Mouse (Mus musculus) hindbrain, embryonic 15.5 days (tissue): Measurements from ENCODE around the gene Pnkp. TPM values are rescaled to one million over a fixed set of nuclear protein-coding genes. Genes with fewer than 3 reads are reported as not detected.
A peak's percentile ranks its signal among the peaks of the same experiment; 100 is the strongest.

ENCODE experiments used
- ATAC-seq: fragments of 200-750 bp; cut with Nextera tagmentation; 2 replicates; pipeline ENCODE4 v1.8.0; 2017; ENCODE audit warnings: low read depth, moderate number of reproducible peaks, moderate TSS enrichment; ENCODE audit not compliant: low FRiP score
- H3K27ac ChIP-seq: fragments of 300-500 bp; sonication (generic); replicated peaks from 2 replicates; pipeline ENCODE4 v1.5.1; 2015; ENCODE audit warnings: mild to moderate bottlenecking, inconsistent platforms
- H3K27me3 ChIP-seq: fragments of 300-500 bp; sonication (generic); 2 replicates; pipeline ENCODE4 v1.6.1; 2015; ENCODE audit warnings: control low read depth, inconsistent platforms
- H3K36me3 ChIP-seq: fragments of 300-500 bp; sonication (generic); 2 replicates; pipeline ENCODE4 v1.6.1; 2015; ENCODE audit warnings: control low read depth, inconsistent platforms
- H3K4me1 ChIP-seq: fragments of 300-500 bp; sonication (generic); replicated peaks from 2 replicates; pipeline ENCODE4 v1.6.1; 2015; ENCODE audit warnings: control low read depth, inconsistent platforms
- H3K4me2 ChIP-seq: fragments of 300-500 bp; sonication (generic); 2 replicates; pipeline ENCODE4 v1.6.1; 2015; ENCODE audit warnings: moderate library complexity, mild to moderate bottlenecking, inconsistent platforms
- H3K4me3 ChIP-seq: fragments of 300-500 bp; sonication (generic); 2 replicates; pipeline ENCODE4 v1.5.1; 2015; ENCODE audit warnings: mild to moderate bottlenecking, inconsistent platforms
- H3K9ac ChIP-seq: fragments of 300-500 bp; sonication (generic); 2 replicates; pipeline ENCODE4 v1.6.1; 2015; ENCODE audit warnings: inconsistent platforms
- H3K9me3 ChIP-seq: fragments of 300-500 bp; sonication (generic); 2 replicates; pipeline ENCODE4 v1.6.1; 2016; ENCODE audit warnings: control low read depth, inconsistent platforms
- WGBS: fragments of 180-500 bp; shearing (Covaris S2); methylation state at CpG from one replicate; pipeline ENCODE4 v1.1.7; 2015; 5-methylcytosine and 5-hydroxymethylcytosine counted together
- microRNA counts: library from miRNA; unstranded; fragments of <30 nt; microRNA quantifications from one replicate; lab custom pipeline; 2016
- microRNA-seq: library from miRNA; unstranded; fragments of <30 nt; microRNA quantifications from one replicate; pipeline ENCODE4, GENCODE M21; 2016
- polyA plus RNA-seq: library from polyadenylated mRNA; unstranded; fragments of >200 nt; fragmentation: Nextera tagmentation; extraction: Ambion mirVana; gene quantifications from 2 replicates; pipeline ENCODE4 v1.2.1, GENCODE M21; 2015

The Pnkp gene
- polyA plus RNA-seq, 1 experiment from 2014 or later, result 30.6 TPM

GRCm38 (mm10) chr7:44898607-44899006, 41.7 kb downstream of the Pnkp start:
- ATAC-seq, result no peak
- H3K4me1 ChIP-seq, result peaks cover 42% of the 10 kb centered on the region
- no peaks in the 10 kb centered on the region for H3K9me3 ChIP-seq
- peaks cover 34% of the 10 kb centered on the region for H3K36me3 ChIP-seq
- no peak overlapping the region for H3K4me3 ChIP-seq
- 33% methylated on average over 19 of the region's 19 CpGs for WGBS
- no peaks in the 10 kb centered on the region for H3K27me3 ChIP-seq
- no peak overlapping the region for H3K4me2 ChIP-seq
- no peak overlapping the region for H3K9ac ChIP-seq
- H3K27ac ChIP-seq, result no peak overlapping the region

- Histone ChIP-seq H3K27ac (no peak overlapping the region), H3K4me1 (peaks cover 26% of the 10 kb centered on the region), H3K36me3 (peaks cover 54% of the 10 kb centered on the region)
Observed at GRCm38 (mm10) chr7:44900632-44901031, 43.7 kb downstream of the Pnkp start.

DNA sequence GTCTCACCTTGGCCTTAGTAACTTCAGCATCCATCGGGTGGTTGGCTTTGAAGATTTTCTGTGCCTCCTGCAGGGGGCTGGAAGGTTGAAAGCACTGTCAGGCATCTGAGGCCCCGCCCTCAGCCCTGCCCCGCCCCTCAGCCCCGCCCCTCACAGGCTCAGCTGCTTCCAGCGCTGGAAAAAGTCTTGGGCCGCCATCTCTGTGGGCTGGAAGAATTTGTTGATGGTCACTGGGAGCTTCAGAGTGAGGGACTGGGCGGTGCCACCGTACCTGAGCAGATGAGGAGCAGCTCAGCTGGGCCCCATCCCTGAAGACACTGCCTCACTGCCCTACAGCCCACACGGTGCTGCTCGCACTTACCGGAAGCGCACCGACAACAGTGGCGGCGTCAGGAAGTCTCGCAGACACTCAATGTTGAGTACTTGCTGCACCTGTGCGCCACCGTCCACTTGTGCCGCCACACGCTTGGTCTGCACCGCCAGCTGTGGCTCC, 44.3 kb downstream of the Pnkp start:
- peaks cover 60% of the 10 kb centered on the region for H3K36me3 ChIP-seq
- H3K4me3 ChIP-seq, result no peak overlapping the region
- 20% methylated on average over 21 of the region's 21 CpGs for WGBS

More at GRCm38 (mm10) chr7:44900632-44901031, 43.7 kb downstream of the Pnkp start:
- H3K27me3 ChIP-seq, result no peaks in the 10 kb centered on the region
- 86% methylated on average over 11 of the region's 11 CpGs for WGBS
- no peak overlapping the region for H3K4me2 ChIP-seq
- no peak for ATAC-seq
- no peaks in the 10 kb centered on the region for H3K9me3 ChIP-seq
- no peak overlapping the region for H3K9ac ChIP-seq
- H3K4me3 ChIP-seq, result no peak overlapping the region

GRCm38 (mm10) chr7:44905430-44905829, 48.5 kb downstream of the Pnkp start:
- peaks cover 7% of the 10 kb centered on the region for H3K4me1 ChIP-seq
- ATAC-seq, result no peak
- H3K27me3 ChIP-seq, result no peaks in the 10 kb centered on the region
- H3K4me3 ChIP-seq, result no peak overlapping the region
- H3K36me3 ChIP-seq, result peaks cover 85% of the 10 kb centered on the region
- no peak overlapping the region for H3K4me2 ChIP-seq
- WGBS, result 87% methylated on average over 20 of the region's 20 CpGs
- no peaks in the 10 kb centered on the region for H3K9me3 ChIP-seq
- no peak overlapping the region for H3K9ac ChIP-seq
- no peak overlapping the region for H3K27ac ChIP-seq

More for the DNA sequence above, 44.3 kb downstream of the Pnkp start:
- Histone ChIP-seq H3K4me1 (peaks cover 26% of the 10 kb centered on the region), H3K4me2 (peak overlapping the region; percentile 27; the same call in 1 of the 2 replicates), H3K27me3 (no peaks in the 10 kb centered on the region), H3K9ac (no peak overlapping the region), H3K9me3 (no peaks in the 10 kb centered on the region), H3K27ac (0 out of 2 replicates have a peak overlapping the region, but pooled peaks have one; percentile 2)
- 0 out of 2 replicates have a peak, but pooled peaks have one; percentile 27 for ATAC-seq

DNA sequence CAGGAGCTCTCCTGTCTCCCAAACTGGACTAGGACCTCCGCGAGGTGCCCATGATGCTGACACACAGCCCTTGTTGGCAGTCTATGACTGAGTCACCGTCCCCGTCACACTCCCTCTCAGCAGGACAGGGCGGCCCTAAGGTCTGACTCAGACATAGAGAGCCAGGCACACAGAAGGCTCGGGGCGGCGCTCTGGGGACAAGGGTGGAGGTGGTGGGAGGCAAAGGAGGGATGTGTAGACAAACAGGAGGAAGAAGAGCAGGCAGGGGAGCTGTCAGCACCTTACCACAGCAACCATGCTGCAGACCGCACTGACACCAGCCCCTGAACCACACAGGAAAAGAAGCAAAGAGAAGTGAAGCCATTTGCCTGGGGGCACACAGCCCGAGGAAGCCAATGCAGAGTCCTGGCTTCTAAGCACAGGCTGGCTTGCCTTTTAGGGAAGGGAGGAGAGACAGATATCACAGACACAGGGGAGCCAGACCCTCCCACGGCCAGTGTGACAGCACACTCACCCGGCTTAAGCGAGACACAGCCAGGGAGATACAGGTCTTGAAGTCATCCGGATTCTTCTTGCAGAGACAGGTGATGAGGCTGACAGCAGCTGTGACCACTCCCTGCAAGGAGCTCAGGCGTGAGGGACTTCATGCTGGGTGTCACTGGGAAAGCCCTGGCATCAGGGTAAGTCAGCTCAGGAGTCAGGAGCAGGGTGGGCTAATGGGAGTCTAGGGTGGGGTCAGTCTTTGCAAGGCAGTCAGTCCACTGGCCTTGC, 52.0 kb downstream of the Pnkp start:
- no peak for ATAC-seq
- H3K4me1 ChIP-seq, result no peaks in the 10 kb centered on the region
- peaks cover 92% of the 10 kb centered on the region for H3K36me3 ChIP-seq
- H3K27ac ChIP-seq, result no peak overlapping the region
- no peak overlapping the region for H3K4me3 ChIP-seq
- no peak overlapping the region for H3K4me2 ChIP-seq
- 93% methylated on average over 15 of the region's 15 CpGs for WGBS
- H3K27me3 ChIP-seq, result no peaks in the 10 kb centered on the region
- H3K9ac ChIP-seq, result no peak overlapping the region
- no peaks in the 10 kb centered on the region for H3K9me3 ChIP-seq

MicroRNA genes within 50 kb of the gene (microRNA counts, 519-probe panel; counts per million panel counts)
- not detected for microRNA mmu-miR-707 (lab: Ali Mortazavi, UCI)

Small RNAs within 50 kb of the gene (microRNA-seq; reads per million reads assigned to microRNA genes)
- not detected for gene Mir707

Other genes starting within 250 kb of the Pnkp start
- gene Myh14, start 186.3 kb upstream of the Pnkp start, polyA plus RNA-seq, result 3.3 and 4.4 TPM in 2 replicates
- not detected in 2 replicates for gene Izumo2, start 148.4 kb upstream of the Pnkp start, polyA plus RNA-seq
- 29.1 and 32.4 TPM in 2 replicates for gene Vrk3, start 108.7 kb upstream of the Pnkp start, polyA plus RNA-seq
- gene Zfp473, start 106.1 kb upstream of the Pnkp start, polyA plus RNA-seq, result 1.2 and 1.3 TPM in 2 replicates
- gene Nup62, start 41.1 kb upstream of the Pnkp start, polyA plus RNA-seq, result 45.8 and 49.5 TPM in 2 replicates
- 1.0 and 1.3 TPM in 2 replicates for gene Il4i1, start 40.8 kb upstream of the Pnkp start, polyA plus RNA-seq
- 3.9 and 4.0 TPM in 2 replicates for gene Atf5, start 40.5 kb upstream of the Pnkp start, polyA plus RNA-seq
- gene Akt1s1, start 8.1 kb upstream of the Pnkp start, polyA plus RNA-seq, result 90.1 and 99.1 TPM in 2 replicates
- gene Tbc1d17, start 8.1 kb upstream of the Pnkp start, polyA plus RNA-seq, result 109 and 118 TPM in 2 replicates
- 460 and 518 TPM in 2 replicates for gene Ptov1, start 12.6 kb downstream of the Pnkp start, polyA plus RNA-seq
- gene Med25, start 35.6 kb downstream of the Pnkp start, polyA plus RNA-seq, result 145 and 164 TPM in 2 replicates
- 20.1 and 20.8 TPM in 2 replicates for gene Fuz, start 38.9 kb downstream of the Pnkp start, polyA plus RNA-seq
- gene Ap2a1, start 72.4 kb downstream of the Pnkp start, polyA plus RNA-seq, result 130 and 132 TPM in 2 replicates
- 0.10 and 0.14 TPM in 2 replicates for gene Tsks, start 86.1 kb downstream of the Pnkp start, polyA plus RNA-seq
- gene Cpt1c, start 117.7 kb downstream of the Pnkp start, polyA plus RNA-seq, result 56.1 and 58.1 TPM in 2 replicates
- gene Prmt1, start 129.4 kb downstream of the Pnkp start, polyA plus RNA-seq, result 584 and 590 TPM in 2 replicates
- 57.4 and 58.1 TPM in 2 replicates for gene Irf3, start 140.5 kb downstream of the Pnkp start, polyA plus RNA-seq
- 12.8 and 13.3 TPM in 2 replicates for gene Bcl2l12, start 141.6 kb downstream of the Pnkp start, polyA plus RNA-seq
- gene Scaf1, start 159.2 kb downstream of the Pnkp start, polyA plus RNA-seq, result 49.8 and 56.5 TPM in 2 replicates
- 15.5 and 16.0 TPM in 2 replicates for gene Rras, start 160.8 kb downstream of the Pnkp start, polyA plus RNA-seq
- gene Prr12, start 195.7 kb downstream of the Pnkp start, polyA plus RNA-seq, result 14.6 and 15.3 TPM in 2 replicates
- 63.9 and 69.8 TPM in 2 replicates for gene Nosip, start 205.3 kb downstream of the Pnkp start, polyA plus RNA-seq
- 13.6 and 16.3 TPM in 2 replicates for gene Prrg2, start 205.5 kb downstream of the Pnkp start, polyA plus RNA-seq
- gene Rcn3, start 235.1 kb downstream of the Pnkp start, polyA plus RNA-seq, result 71.7 and 88.1 TPM in 2 replicates
- 33.9 and 36.9 TPM in 2 replicates for gene Fcgrt, start 246.7 kb downstream of the Pnkp start, polyA plus RNA-seq